Mouse (Mus musculus) heart, postnatal 36 days (tissue): ENCODE data around the gene Crtam. TPM values are rescaled to one million over a fixed set of nuclear protein-coding genes. Genes with fewer than 3 reads are reported as not detected.

Source experiments
- DNase-seq, 2 experiments: peaks; one replicate each; pipeline ENCODE4 v3.0.0; 2021 to 2022
- intact Hi-C: fragments of 180-260 bp; cut with DNase I; formaldehyde crosslinking; loops from one replicate; pipeline ENCODE4 v1.15.1; 2025
- total RNA-seq, 2 experiments: library from RNA; stranded (reverse); gene quantifications; 2 replicates each; pipeline ENCODE4 v1.2.3; 2021

Gene Crtam
- total RNA-seq, result not detected

DNA sequence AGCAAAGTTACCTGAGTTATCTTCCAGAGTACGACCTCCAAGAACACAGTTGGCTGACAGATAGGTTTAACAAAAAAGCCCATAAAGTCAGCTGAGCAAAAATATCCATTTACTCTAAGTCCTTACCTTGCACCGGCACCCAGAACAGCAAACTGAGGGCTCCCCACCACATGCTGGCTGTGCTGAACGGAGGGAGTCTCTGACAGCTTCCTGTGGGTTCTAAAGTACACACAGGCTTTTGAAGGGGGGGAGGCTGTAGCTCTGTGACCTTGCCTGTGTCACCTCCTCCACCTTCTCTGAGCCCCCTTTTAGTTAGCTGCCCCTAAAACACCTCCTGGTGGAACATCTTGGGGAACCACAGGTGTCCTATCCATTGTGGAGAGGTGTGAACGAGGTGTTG lies at the start of gene Crtam:
Crtam (minus strand) TSS at position 214 of the 400 bp plus-strand sequence.
- DNase-seq, result no peak
- intact Hi-C loops, result no loop called here

DNA sequence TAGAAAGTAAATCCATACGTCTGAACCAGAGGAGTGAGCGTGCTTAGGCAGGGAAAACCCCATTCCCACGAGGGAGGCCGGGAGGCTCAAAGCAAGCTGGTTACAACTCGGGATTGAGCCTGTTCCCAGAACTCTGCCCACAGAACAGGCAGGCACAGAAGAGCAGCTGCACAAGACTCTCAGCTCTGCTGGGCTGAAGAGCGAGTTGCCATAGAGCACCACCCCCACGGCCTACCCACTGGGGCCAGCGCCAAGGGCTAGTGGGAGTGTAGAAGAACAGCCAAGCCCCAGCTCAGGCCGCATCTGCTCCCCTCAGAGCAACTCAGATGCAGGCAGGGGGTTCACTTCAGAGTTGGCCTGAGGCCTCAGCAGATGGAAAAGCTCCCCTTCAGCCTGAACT lies 49.7 kb upstream of the Crtam start:
- no peak for DNase-seq
- intact Hi-C loops, result no loop called here

DNA sequence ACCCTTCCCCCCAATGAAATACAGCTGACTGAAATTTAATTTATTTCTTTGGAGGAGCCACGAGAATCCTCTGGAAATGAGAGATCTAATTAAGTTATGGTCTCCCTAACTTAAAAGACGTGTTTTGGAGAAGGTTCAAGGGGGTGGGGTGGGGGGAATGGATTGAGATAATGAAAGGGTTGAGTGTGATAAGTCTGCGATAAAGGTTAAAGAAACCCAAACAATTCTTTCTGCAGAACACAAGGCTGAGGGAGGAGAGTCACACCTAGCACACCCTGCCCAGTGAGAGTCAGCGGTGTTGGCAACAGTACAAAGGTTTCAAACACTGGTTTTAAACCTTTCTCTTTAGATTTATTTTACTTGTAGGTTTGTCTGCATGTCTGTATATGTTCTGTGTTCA lies 49.0 kb upstream of the Crtam start:
- no peak for DNase-seq
- intact Hi-C loops, result no loop called here

DNA sequence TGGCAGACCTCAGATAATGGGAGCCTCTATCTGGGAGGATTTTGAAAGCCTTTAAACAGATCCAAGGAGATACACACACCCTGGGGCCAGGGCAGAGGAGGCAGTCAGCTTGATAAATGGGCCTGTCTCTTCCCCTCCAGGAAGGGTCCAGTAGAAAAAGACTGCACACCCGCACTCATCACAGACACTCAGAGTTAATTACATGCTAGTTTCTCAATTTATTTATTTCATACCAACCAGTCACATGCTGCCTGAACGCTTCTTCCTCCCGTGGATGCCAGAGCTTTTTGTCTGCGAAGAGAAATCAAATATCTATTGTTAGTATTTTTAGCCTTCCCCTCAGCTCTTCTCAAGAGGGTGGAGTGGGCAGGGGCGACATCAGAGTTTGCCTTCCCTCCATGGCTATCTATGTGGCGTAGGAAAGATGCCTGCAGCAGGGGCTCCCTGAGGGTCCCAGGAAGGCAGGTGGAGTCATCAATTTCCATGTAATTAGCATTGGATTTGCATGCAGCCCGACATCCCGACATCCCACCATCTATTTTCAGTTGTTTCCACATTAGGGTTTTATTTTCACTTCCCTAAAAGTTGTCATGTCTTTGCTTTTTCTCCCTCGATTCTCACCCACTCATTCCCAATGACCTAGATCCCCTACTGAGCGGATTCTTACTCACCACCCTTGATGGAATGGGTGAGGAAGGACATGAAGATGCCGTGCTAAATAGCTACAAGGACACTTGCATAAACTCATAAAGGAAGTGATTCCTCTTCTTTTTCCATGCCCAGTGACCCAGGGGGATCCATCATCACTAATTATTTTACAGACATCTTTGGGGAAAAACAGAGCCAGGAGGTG lies 46.9 kb upstream of the Crtam start:
- intact Hi-C loops, result no loop called here
- DNase-seq, result no peak

DNA sequence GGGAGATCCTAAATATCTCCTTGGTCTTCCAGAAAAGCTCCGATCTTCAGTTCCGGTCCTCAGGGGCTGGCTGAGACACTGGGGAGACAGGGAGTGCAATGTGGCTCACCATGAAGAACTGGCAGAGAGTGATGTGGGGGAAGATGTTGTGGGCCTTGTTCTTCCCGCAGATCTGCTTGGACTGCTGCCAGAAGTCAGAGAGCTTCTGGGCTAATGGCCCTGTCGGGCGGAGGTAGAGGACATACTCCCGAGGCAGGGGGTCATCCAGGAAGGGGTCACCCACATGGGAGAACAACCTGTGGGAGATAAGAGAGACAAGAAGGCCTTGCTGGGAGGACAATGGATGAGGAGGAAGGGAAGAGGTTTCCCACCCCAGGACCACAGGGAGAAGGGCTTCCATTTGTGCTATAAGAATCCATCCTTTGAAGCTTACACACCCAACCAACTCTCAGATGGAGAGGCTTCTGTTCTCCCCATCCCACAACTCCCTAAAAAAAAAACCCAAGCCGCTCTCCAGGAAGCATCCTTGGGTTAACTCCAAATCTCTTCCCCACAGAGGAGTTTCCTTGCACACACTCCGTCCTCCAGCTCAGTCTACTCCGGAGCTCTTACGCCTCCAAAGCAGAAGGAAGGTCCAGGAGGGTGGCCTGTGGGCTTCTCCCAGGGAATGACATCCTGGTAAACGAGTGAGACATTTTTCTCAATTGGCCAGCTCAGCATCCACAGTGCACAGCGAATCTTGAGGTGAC lies 46.1 kb upstream of the Crtam start:
- no peak for DNase-seq
- intact Hi-C loops, result no loop called here

DNA sequence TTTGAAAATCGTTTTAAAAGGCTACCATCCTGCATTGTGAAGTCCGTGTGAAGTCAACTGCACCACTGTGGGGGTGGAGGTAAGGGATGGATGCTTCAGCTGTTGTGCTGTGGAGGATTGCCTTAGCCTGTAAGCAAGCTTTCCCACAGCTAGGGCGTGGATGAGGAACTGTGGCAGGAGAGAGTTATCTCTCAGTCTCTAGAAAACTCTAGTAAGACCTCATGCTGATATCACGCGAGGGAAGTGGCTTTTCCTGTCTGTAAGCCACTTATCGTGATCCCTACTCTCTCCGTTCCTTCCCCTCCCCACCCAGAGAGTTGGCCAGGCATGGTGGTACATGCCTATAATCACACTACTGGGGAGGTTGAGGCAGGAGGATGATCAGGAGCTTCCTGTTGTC lies 44.9 kb upstream of the Crtam start:
- intact Hi-C loops, result no loop called here

DNA sequence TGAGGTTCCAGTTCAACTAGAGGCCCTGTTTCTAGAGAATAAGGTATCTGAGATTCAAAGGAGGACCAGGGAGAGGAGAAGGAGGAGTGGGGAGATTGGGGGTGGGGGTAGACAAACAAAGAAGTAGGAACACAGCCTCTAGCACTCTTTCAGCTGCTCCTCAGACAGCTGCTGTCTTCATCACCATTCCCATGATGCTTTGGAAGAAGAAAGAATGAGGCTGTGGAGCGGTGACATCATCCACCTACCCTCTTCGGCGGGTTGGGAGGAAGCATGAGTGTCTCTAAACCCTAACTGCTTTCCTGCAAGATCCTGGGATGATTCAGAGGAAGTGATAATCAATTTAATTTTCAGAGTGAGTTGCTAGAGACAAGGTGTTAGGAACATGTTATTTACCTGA lies 44.4 kb upstream of the Crtam start:
- intact Hi-C loops, result no loop called here
- no peak for DNase-seq

More for the DNA sequence above, 44.9 kb upstream of the Crtam start:
- no peak for DNase-seq

DNA sequence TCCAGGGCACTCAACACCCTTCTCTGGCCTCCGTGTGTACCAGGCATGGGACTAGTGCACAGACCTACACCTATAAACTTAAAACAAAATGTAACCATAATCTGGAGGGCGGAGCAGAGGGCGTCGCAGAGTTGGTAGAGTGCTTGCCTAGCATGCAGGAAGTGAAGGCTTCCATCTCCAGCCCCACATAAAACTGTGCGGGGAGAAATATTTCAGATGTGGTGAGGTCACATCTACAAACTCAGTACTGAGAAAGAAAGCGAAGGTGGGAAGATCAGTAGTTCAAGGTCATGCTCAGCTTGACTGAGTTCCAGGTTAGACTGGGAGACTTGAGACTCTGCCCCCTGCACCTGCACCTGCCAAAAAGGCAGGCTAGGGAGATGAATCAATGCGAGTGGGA lies 43.8 kb upstream of the Crtam start:
- intact Hi-C loops, result no loop called here
- no peak for DNase-seq

DNA sequence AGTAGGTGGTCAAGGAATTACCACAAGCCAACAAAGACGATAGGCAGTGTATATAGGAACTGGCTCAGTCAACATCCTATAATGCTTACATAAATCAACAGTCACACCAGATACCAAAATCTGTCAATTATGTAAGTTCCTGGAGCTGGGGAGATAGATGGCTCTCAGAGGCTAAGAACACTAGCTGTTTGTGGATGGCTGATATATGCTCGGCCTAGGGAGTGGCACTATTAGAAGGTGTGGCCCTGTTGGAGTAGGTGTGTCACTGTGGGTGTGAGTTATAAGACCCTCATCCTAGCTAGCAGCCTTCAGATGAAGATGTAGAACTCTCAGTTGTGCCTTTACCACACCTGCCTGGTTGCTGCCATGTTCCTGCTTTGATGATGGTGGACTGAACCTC lies 43.2 kb upstream of the Crtam start:
- DNase-seq, result no peak
- intact Hi-C loops, result no loop called here

DNA sequence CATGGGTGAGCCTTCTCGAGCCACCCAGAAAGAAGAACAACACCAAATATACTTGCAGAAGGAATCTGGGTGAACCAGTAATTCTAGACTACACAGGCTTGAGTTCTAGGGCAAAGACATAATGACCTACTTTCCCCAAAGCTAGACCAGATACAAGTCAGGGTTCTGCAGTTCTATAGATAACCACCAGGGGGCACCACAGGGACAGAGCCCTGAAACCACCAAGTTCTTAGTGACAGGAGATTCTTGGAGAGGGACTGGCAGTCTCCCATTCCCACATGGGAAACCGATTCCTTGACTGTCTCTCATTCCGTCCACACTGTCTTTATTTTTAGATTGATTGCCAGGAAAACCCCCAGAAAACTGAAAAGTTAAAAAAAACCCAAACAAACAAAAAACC lies 40.2 kb upstream of the Crtam start:
- intact Hi-C loops, result loop anchor here (1.0 to 2.0 kb wide), 3 partner anchors 54 to 147 kb away; no protein-coding TSS in a partner anchor
- DNase-seq, result peak; percentile 86 to 87

DNA sequence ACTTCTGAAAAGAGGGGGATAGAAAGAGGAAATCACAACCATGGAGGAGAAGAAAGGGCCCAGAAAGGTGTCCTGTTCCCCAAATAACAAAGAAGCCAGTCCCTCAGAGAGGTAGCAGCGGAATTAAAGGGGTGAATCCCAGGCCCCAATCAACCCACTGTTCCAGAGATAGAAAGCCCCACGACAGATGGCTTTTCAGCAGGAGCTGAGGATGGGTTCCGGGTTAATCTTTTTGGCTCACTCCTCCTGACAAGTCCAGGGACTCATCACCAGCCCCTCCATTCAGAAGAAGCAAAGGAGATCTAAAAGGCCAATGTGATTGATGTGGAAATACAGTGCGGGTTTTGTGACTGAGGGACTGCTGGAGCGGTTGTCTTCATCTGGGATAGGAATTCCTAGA lies 39.2 kb upstream of the Crtam start:
- no peak for DNase-seq
- intact Hi-C loops, result loop anchor here (1.0 to 2.0 kb wide), 3 partner anchors 53 to 148 kb away; no protein-coding TSS in a partner anchor

DNA sequence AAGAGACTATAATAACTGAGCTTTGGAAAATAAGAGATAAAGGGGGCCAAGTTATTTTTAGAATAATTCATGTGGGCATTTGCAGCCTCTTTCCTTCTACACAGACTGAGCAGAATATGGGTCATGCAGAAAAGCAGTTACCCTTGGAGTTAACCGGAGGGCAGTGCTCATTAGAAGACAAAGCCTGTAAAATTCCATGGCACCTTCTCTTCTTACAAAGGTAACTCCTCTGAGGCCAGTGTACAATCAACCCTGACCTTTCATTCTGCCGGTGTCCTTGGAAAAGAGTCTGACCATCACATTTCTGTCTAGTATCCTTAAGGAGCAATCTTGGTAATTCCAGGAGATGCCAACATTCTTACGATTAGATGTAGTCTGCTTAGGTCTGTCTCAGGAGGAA lies 37.0 kb upstream of the Crtam start:
- intact Hi-C loops, result no loop called here
- no peak for DNase-seq

DNA sequence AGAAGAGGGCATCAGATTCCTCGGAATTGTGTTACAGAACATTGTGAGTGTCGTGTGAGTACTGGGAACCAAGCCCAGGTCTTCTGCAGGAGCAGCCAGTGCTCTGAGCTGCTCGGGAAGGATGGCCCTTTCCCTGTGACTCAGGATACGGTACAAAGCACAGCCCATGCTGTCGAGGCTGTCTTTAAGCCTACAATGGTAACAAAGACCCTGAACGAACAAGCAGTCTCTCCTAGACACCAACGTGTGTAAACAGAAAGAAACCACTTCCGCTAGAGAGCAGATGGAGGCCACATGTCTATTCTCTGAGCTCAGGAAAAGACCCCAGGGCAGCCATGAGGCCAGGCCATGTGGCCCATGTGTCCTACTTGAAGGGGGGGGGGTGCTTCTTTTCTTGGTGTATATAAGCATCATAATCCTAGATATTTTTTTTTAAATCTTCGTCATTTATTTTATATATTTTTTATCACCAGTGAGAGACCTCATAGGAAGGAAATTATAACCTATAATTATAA lies 33.8 kb upstream of the Crtam start:
- intact Hi-C loops, result no loop called here
- DNase-seq, result no peak

DNA sequence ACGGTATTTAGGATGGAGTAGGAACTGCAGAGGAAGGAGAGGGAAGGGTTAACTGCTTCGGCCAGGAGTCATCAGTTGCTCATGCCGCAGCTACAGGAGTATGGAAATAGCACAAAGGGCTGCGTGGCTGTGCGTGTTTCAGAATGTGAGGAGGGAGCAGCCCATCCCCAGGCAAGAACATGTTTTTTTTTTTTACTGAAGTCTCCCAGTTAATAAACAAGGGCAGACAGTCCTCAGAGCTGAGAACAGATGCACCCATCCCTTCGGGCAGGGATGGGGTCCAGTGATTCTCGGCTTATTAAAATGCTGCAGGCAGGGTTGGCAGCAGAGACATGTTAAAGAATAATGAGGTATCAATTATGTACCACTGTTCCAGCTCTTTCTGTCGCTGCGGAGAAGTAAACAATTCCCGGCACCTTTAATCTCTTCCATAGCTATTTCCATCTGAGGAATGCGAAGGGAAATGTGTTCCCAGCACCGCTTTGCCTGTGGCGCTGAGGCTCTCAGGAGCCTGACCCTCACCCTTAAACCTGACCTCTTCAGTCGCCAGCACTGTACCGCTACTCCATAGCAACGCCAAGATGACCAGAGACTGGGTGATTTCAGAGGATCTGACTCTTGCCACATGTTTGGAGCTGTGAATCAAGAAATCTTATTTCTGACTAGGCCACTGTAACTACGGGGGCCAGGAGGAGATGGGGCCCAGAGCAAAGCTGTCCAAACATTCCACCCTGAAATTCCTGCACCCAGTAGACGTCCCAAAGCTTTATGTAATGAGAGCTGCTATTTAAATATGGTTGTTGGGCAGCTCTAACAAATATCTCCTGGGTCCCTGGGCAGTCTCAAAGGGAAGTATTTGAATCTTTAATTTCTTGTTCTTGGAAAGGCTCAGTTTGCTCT lies 27.4 kb upstream of the Crtam start:
- intact Hi-C loops, result no loop called here

DNA sequence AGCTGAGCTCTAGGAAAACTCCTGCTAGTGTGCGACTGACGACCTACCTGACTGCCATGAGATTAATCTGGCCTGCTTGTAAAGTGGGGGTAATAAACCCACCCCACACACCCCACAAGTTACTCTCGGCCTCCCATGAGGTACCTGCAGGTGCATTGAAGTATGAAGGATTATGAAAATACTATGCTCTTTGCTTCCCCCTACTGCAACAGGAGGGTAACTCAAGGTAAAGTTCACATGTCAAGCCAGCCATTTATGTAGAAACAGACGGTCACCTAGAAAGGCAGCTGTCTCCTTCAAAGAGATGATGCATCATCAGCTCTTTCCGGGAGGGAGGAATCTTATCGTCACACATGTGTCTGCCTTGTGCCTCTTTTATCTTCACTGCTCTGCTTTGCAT lies 25.4 kb upstream of the Crtam start:
- DNase-seq, result no peak
- intact Hi-C loops, result loop anchor here (5.0 kb wide), 2 partner anchors 38 to 198 kb away; no protein-coding TSS in a partner anchor

More for the DNA sequence above, 27.4 kb upstream of the Crtam start:
- no peak for DNase-seq

DNA sequence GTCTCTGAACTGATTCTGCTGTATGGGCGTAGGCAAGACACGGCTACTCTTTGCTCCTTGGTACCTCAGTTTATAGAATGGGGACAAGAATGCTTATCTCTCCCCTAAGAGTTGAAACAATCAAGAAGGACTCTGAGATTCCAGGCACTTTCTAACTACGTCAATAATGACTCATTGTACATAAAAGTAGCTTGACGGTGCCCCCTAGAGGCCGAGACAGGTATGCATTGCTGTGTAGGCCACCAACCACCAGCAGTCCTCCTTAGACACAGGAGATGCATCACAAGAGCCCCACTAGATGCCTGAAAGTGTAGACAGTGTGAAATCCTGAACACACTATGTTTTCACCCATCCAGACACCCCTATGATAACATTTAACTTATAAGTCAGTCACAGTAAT lies 24.0 kb upstream of the Crtam start:
- DNase-seq, result peak; percentile 14 to 38

DNA sequence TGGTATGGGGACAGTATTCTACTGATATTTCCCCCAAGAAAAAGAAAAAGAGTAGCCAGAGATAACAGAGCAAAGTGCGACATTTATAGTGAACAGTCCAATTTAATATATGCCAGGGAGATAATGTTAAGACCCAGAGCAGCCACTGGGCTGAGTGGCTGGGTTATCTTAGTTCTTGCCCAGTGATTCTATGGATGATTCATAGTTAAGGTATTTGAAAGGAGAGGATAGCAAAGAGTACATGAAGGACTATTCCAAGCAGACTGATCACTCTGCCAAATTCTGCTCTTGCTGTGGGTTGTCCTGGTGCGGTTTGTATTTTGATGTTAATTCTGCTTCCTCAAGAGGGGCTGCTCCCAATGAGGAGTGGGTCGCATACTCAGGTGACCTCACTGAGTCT lies 17.3 kb upstream of the Crtam start:
- intact Hi-C loops, result no loop called here

More for the DNA sequence above, 24.0 kb upstream of the Crtam start:
- intact Hi-C loops, result loop anchor here (5.0 kb wide), 2 partner anchors 36 to 196 kb away; no protein-coding TSS in a partner anchor

DNA sequence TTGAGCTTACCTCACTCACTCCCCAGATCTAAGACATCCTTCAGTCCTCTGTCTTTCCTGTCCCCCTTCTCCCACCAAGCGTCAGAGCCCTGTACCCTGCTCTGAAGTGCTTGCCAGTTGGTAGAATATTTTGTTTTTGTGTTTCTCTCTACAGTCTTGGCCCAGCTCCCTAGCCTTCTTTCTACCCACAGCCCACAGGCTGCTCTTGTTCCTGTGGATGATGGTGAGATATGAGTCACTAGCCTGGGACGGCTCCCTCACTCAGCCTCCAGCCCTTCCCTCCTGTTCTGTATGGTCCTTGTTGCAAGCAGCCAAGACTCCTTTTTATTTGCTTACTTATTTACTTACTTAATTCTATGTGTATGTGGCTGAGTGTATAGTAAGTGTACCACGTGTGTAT lies 16.1 kb upstream of the Crtam start:
- intact Hi-C loops, result no loop called here
- DNase-seq, result no peak

More for the DNA sequence above, 17.3 kb upstream of the Crtam start:
- no peak for DNase-seq

DNA sequence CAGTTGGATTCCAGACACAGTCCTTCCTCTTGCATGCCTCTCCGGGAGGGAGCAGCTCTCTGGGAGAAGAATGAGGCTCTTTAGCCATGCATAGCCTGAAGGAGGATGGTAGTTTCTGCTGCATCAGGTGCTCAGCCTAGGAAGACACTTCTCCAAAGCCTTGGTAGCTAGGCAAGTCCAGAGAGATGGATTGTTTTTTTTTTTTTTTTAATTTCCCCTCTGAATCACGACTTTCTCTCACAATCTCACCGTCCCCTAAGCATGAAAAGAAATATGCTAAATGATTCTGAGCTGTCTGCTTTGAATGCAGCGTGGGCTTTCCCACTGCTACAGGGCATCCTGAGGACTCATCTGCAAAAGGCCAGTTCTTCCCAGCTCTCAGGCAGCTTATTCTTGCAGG lies 10.1 kb upstream of the Crtam start:
- no peak for DNase-seq

DNA sequence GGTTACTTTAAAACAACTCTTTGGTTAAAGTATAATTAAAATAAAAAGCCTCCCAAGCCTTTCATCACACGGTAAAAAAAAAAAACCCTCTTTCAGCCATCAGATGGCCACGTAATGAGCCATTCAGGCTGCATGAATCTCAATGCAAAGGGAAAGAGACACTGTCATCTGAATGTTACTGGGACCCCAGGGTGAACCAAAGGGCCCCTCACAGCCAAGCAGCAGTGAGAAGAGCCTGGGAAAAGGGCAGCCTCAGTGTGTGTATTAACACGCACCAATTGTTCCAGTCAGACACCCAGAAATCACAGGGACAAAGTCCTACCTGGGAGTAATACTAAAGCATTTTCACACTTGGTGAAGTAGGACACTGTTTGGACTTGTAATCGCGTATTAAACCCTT lies 8.0 kb upstream of the Crtam start:
- DNase-seq, result no peak

More for the DNA sequence above, 10.1 kb upstream of the Crtam start:
- intact Hi-C loops, result no loop called here

More for the DNA sequence above, 8.0 kb upstream of the Crtam start:
- intact Hi-C loops, result no loop called here
